Mouse (Mus musculus): ENCODE results near the gene Rpl27. TPM values are rescaled to one million over a fixed set of nuclear protein-coding genes. Genes with fewer than 3 reads are reported as not detected.

The Rpl27 gene
- total and polyA plus RNA-seq, 3 experiments = 595 to 2,621 TPM; not detected in 1

DNA sequence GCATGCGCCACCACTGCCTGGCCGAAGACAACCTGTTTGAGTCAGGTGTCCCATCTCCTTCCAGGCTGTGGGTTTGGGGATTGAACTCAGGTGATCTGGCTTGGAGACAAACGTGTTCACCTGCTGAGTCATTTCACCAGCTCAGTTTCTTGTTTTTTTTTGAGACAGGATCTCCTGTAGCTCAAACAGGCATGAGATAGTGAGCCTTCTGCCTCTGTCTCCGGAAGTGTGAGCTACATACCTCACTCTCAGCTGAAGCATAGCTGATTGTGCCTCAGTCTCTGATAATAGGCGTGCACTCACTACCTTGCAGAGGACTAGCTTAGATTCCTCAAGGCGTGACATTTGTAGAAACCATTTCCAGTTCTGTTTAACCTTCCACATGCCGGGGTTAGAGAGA lies 42.7 kb downstream of the Rpl27 start:
- no peaks in the 10 kb centered on the region for H3K79me2 ChIP-seq (ENCODE audit: control insufficient read depth, insufficient read depth, low read length, poor library complexity)
- peak; percentile 91 for DNase-seq (ENCODE audit: low read depth, low spot score)
- H3K9me3 ChIP-seq (replicated peaks; ENCODE audit: insufficient read depth, low read length) = no peaks in the 10 kb centered on the region
- peak overlapping the region; percentile 86 for H3K27ac ChIP-seq (ENCODE audit: control insufficient read depth, low read depth, low read length)
- H3K27me3 ChIP-seq (ENCODE audit: control insufficient read depth in 1 of 2, insufficient read depth in 2 of 2, low read length in 2 of 2) = no peaks in the 10 kb centered on the region
- no peak overlapping the region for H3K9ac ChIP-seq (ENCODE audit: control insufficient read depth, low read depth, low read length, poor library complexity, severe bottlenecking)
- H3K4me1 ChIP-seq (ENCODE audit: control insufficient read depth in 1 of 2, insufficient read depth in 2 of 2, low read length in 2 of 2) = peaks cover 10 to 29% of the 10 kb centered on the region in 2 experiments
- H3K4me3 ChIP-seq (ENCODE audit: control insufficient read depth in 1 of 2, insufficient read depth in 1 of 2, low read depth in 2 of 2, low read length in 2 of 2) = no peak overlapping the region
- peaks cover 1 to 35% of the 10 kb centered on the region in 2 experiments; a peak in 3 of 4 replicates for H3K36me3 ChIP-seq (ENCODE audit: control insufficient read depth in 1 of 2, insufficient read depth in 2 of 2, low read length in 2 of 2)
- TF ChIP-seq TAL1 (IDR thresholded peaks at IDR 0.05; ENCODE audit: low read length) = peak; percentile 70
- TF ChIP-seq SIN3A (IDR thresholded peaks at IDR 0.05; ENCODE audit: low read length) = peak; percentile 68
- TF ChIP-seq CHD2 (IDR thresholded peaks at IDR 0.05; ENCODE audit: low read length) = no peak
- peak; percentile 88 for TF ChIP-seq ZNF384 (IDR thresholded peaks at IDR 0.05; ENCODE audit: low read depth, low read length)
- no peak for TF ChIP-seq POLR2AphosphoS2 (IDR thresholded peaks at IDR 0.05; ENCODE audit: low read length)
- TF ChIP-seq ZC3H11A (IDR thresholded peaks at IDR 0.05; ENCODE audit: low read depth, low read length) = no peak
- TF ChIP-seq UBTF (IDR thresholded peaks at IDR 0.05; ENCODE audit: borderline replicate concordance, insufficient read depth, low read depth, low read length) = no peak
- no peak for TF ChIP-seq MAZ (IDR thresholded peaks at IDR 0.05; ENCODE audit: low read depth, low read length)
- TF ChIP-seq NRF1 (IDR thresholded peaks at IDR 0.05; ENCODE audit: insufficient read depth, low read depth, low read length, poor library complexity, severe bottlenecking) = no peak
- TF ChIP-seq RAD21 (IDR thresholded peaks at IDR 0.05; ENCODE audit: low read depth, low read length) = no peak
- TF ChIP-seq KAT2A (conservative IDR thresholded peaks at IDR 0.05; ENCODE audit: low read depth, low read length) = peak; percentile 8; the same call in 1 of the 2 replicates
- no peak for TF ChIP-seq CHD1 (IDR thresholded peaks at IDR 0.05; ENCODE audit: low read depth, low read length)
- no peak for TF ChIP-seq TBP (IDR thresholded peaks at IDR 0.05; ENCODE audit: low read depth, low read length)
- TF ChIP-seq POLR2A (IDR thresholded peaks at IDR 0.05; ENCODE audit: control insufficient read depth in 1 of 2, insufficient read depth in 1 of 2, low read depth in 1 of 2, low read length in 2 of 2, poor library complexity in 1 of 2) = no peak
- TF ChIP-seq ZKSCAN1 (IDR thresholded peaks at IDR 0.05; ENCODE audit: low read depth, low read length) = no peak
- peak; percentile 91 for TF ChIP-seq BHLHE40 (IDR thresholded peaks at IDR 0.05; ENCODE audit: borderline replicate concordance, low read depth, low read length)
- TF ChIP-seq USF2 (IDR thresholded peaks at IDR 0.05; ENCODE audit: borderline replicate concordance in 1 of 2, insufficient read depth in 1 of 2, low read depth in 1 of 2, low read length in 2 of 2) = no peak
- TF ChIP-seq GATA1 (IDR thresholded peaks at IDR 0.05; ENCODE audit: low read depth, low read length) = peak; percentile 93
- no peak for TF ChIP-seq ZMIZ1 (IDR thresholded peaks at IDR 0.05; ENCODE audit: low read depth, low read length)
- TF ChIP-seq CTCF (IDR thresholded peaks at IDR 0.05 in 2 of 3, conservative IDR thresholded peaks at IDR 0.05 in 1 of 3; ENCODE audit: control insufficient read depth in 1 of 3, insufficient read depth in 1 of 3, low read depth in 2 of 3, low read length in 3 of 3, poor library complexity in 1 of 3, severe bottlenecking in 1 of 3) = no peak
- peak; percentile 95 for TF ChIP-seq RCOR1 (IDR thresholded peaks at IDR 0.05; ENCODE audit: low read depth, low read length)
- peak; percentile 43; the same call in 1 of the 2 replicates for TF ChIP-seq MYB (IDR thresholded peaks at IDR 0.05; ENCODE audit: low read depth, low read length)
- 0 out of 2 replicates have a peak, but pooled peaks have one; percentile 11 for TF ChIP-seq MAX (IDR thresholded peaks at IDR 0.05; ENCODE audit: low read length)
- TF ChIP-seq MEF2A (IDR thresholded peaks at IDR 0.05; ENCODE audit: extremely low read depth, insufficient replicate concordance, low read depth, low read length, poor library complexity, severe bottlenecking) = no peak
- TF ChIP-seq MYC (IDR thresholded peaks at IDR 0.05; ENCODE audit: low read depth, low read length) = peak; percentile 79
- TF ChIP-seq GABPA (IDR thresholded peaks at IDR 0.05; ENCODE audit: low read depth, low read length) = peak; percentile 75; the same call in 1 of the 2 replicates
- TF ChIP-seq HCFC1 (IDR thresholded peaks at IDR 0.05; ENCODE audit: low read depth, low read length) = peak; percentile 42; the same call in 1 of the 2 replicates
- peak; percentile 70 for TF ChIP-seq MXI1 (IDR thresholded peaks at IDR 0.05; ENCODE audit: low read depth, low read length)
- peak; percentile 89 to 93 for TF ChIP-seq EP300 (IDR thresholded peaks at IDR 0.05; ENCODE audit: low read depth in 1 of 2, low read length in 2 of 2)
- TF ChIP-seq SMC3 (IDR thresholded peaks at IDR 0.05; ENCODE audit: low read depth, low read length) = no peak
- no peak for TF ChIP-seq NELFE (IDR thresholded peaks at IDR 0.05; ENCODE audit: low read depth, low read length)
- 0 out of 2 replicates have a peak, but pooled peaks have one; percentile 15 for TF ChIP-seq MAFK (IDR thresholded peaks at IDR 0.05; ENCODE audit: borderline replicate concordance, low read depth, low read length)
- peak; percentile 88 for TF ChIP-seq TCF12 (IDR thresholded peaks at IDR 0.05; ENCODE audit: low read depth, low read length)
- TF ChIP-seq E2F4 (IDR thresholded peaks at IDR 0.05; ENCODE audit: borderline replicate concordance, low read depth, low read length) = no peak
- no peak for TF ChIP-seq ELF1 (IDR thresholded peaks at IDR 0.05; ENCODE audit: low read depth, low read length)
- TF ChIP-seq USF1 (IDR thresholded peaks at IDR 0.05; ENCODE audit: low read depth, low read length) = no peak
- peak; percentile 98 for TF ChIP-seq ETS1 (IDR thresholded peaks at IDR 0.05; ENCODE audit: low read depth, low read length)
- no peak for TF ChIP-seq POLR2AphosphoS5 (IDR thresholded peaks at IDR 0.05; ENCODE audit: borderline replicate concordance, low read depth, low read length)

All from MEL (cell line).